Mouse (Mus musculus) megakaryocyte, embryonic 14.5 days (primary cell): Measurements from ENCODE around the gene Rars2.

Experiments used
- FLI1 ChIP-seq: IDR thresholded peaks from 2 replicates; pipeline ENCODE4 v1.6.1; 2012; ENCODE audit warnings: low read length, inconsistent platforms, mixed read lengths
- GATA1 ChIP-seq: IDR thresholded peaks from 3 replicates; pipeline ENCODE4 v1.6.1; 2012; ENCODE audit warnings: mixed read lengths, low read length, inconsistent platforms, borderline replicate concordance

- no peak for TF ChIP-seq GATA1
- TF ChIP-seq FLI1 = no peak
These were observed 1.4 kb downstream of the Rars2 start for GRCm38 (mm10) chr4:34616146-34616545.
